ENCODE assay signal across 9 mouse cellular contexts in genomic region chr4:125850300-125850699, GRCm38 (mm10).
A peak's percentile ranks its signal among the peaks of the same experiment; 100 is the strongest.
DNase-seq lines count a peak whose midpoint lies in the region; ATAC-seq and TF ChIP-seq lines count a peak whose summit lies in the region.
"Had no signal": no experiment of that assay in that cellular context is flagged by ENCODE, and none has a peak within 500 bp of the region (broad histone marks: within the 10 kb centered on the region; RNA-seq: fewer than 3 reads in every experiment).

No protein-coding gene starts in this region.

- no peaks in the 10 kb centered on the region for H3K4me1 ChIP-seq in intestine, postnatal 0 days (replicated peaks; ENCODE audit: control insufficient read depth, insufficient read depth, low read length)
- no peaks in the 10 kb centered on the region for H3K4me1 ChIP-seq in intestine, embryonic 16.5 days (ENCODE audit: control insufficient read depth, insufficient read depth, low read length)
- no peaks in the 10 kb centered on the region for H3K4me1 ChIP-seq in limb, embryonic 11.5 days (ENCODE audit: control insufficient read depth, insufficient read depth, low read length)

- H3K27ac ChIP-seq in intestine, postnatal 0 days (ENCODE audit: low read depth, low read length), result no peak overlapping the region
- H3K27ac ChIP-seq in intestine, embryonic 16.5 days (ENCODE audit: low read length), result no peak overlapping the region
- no peak overlapping the region for H3K27ac ChIP-seq in limb, embryonic 11.5 days (replicated peaks; ENCODE audit: low read depth, low read length)
- H3K27ac ChIP-seq: limb, embryonic 13.5 days had no signal

- H3K36me3 ChIP-seq in intestine, postnatal 0 days (ENCODE audit: control insufficient read depth, insufficient read depth), result no peaks in the 10 kb centered on the region
- no peaks in the 10 kb centered on the region for H3K36me3 ChIP-seq in intestine, embryonic 16.5 days (ENCODE audit: control insufficient read depth, insufficient read depth, low read length)
- H3K36me3 ChIP-seq in limb, embryonic 11.5 days (ENCODE audit: control insufficient read depth, insufficient read depth, low read length), result no peaks in the 10 kb centered on the region
- H3K36me3 ChIP-seq: limb, embryonic 13.5 days had no signal

- H3K9ac ChIP-seq in intestine, postnatal 0 days (ENCODE audit: low read depth, low read length), result no peak overlapping the region
- H3K9ac ChIP-seq in intestine, embryonic 16.5 days (ENCODE audit: low read depth, low read length), result no peak overlapping the region
- H3K9ac ChIP-seq in limb, embryonic 11.5 days (ENCODE audit: low read length), result no peak overlapping the region
- H3K9ac ChIP-seq: limb, embryonic 13.5 days had no signal

- no peaks in the 10 kb centered on the region for H3K27me3 ChIP-seq in intestine, postnatal 0 days (replicated peaks; ENCODE audit: control insufficient read depth, insufficient read depth, low read length)
- no peaks in the 10 kb centered on the region for H3K27me3 ChIP-seq in intestine, embryonic 16.5 days (replicated peaks; ENCODE audit: control insufficient read depth, insufficient read depth, low read length)
- H3K27me3 ChIP-seq in limb, embryonic 11.5 days (ENCODE audit: control insufficient read depth, insufficient read depth, low read length), result no peaks in the 10 kb centered on the region

- H3K9me3 ChIP-seq in intestine, postnatal 0 days (ENCODE audit: control insufficient read depth), result no peaks in the 10 kb centered on the region
- 0 out of 2 replicates have a peak, but pooled peaks cover 3% of the 10 kb centered on the region for H3K9me3 ChIP-seq in intestine, embryonic 16.5 days (ENCODE audit: control insufficient read depth, low read length)
- H3K9me3 ChIP-seq in limb, embryonic 11.5 days (ENCODE audit: control insufficient read depth, low read length), result no peaks in the 10 kb centered on the region
- H3K9me3 ChIP-seq: limb, embryonic 13.5 days had no signal

- DNase-seq in MN1 (ENCODE audit: low spot score), result peak; percentile 43
- peak; percentile 10 for DNase-seq in c-Kit-positive CD71-positive TER-119-negative erythroid progenitor cells, embryonic 14.5 days (ENCODE audit: low read depth)
- DNase-seq in heart, postnatal 14 days, result peak; percentile 46 to 65
- DNase-seq in limb, embryonic 11.5 days (ENCODE audit: low spot score), result peak; percentile 76
- DNase-seq in retina, postnatal 7 days (ENCODE audit: low read depth, low spot score), result peak; percentile 49

- H3K4me3 ChIP-seq in intestine, postnatal 0 days (ENCODE audit: low read depth, low read length), result no peak overlapping the region
- no peak overlapping the region for H3K4me3 ChIP-seq in intestine, embryonic 16.5 days (ENCODE audit: low read length)
- H3K4me3 ChIP-seq in limb, embryonic 11.5 days (ENCODE audit: low read depth, low read length), result no peak overlapping the region
- H3K4me3 ChIP-seq: limb, embryonic 13.5 days had no signal

- intact Hi-C loops in heart, postnatal 14 days (cut with DNase I), result loop anchor here (5.0 kb wide), 1 partner anchor 363 kb away; no protein-coding TSS in a partner anchor

- no peak for ATAC-seq in intestine, postnatal 0 days
- ATAC-seq in intestine, embryonic 16.5 days, result no peak
- no peak for ATAC-seq in limb, embryonic 11.5 days (ENCODE audit: insufficient number of reproducible peaks, low FRiP score, low TSS enrichment, low read depth)
- no peak for ATAC-seq in inflammation-experienced regulatory T-cells, adult 6 months

- H3K4me2 ChIP-seq in intestine, postnatal 0 days (replicated peaks; ENCODE audit: low read depth), result no peak overlapping the region
- no peak overlapping the region for H3K4me2 ChIP-seq in intestine, embryonic 16.5 days (ENCODE audit: low read depth, low read length)
- H3K4me2 ChIP-seq in limb, embryonic 11.5 days (ENCODE audit: low read depth, severe bottlenecking), result no peak overlapping the region
- H3K4me2 ChIP-seq: limb, embryonic 13.5 days had no signal

- TF ChIP-seq CTCF in intestine, postnatal 0 days (IDR thresholded peaks at IDR 0.05; ENCODE audit: low read depth), result peak; percentile 72

- WGBS in intestine, postnatal 0 days, result 5% methylated on average over 4 of the region's 4 CpGs
- 18% methylated on average over 4 of the region's 4 CpGs for WGBS in intestine, embryonic 16.5 days
- WGBS in limb, embryonic 11.5 days, result 10% methylated on average over 4 of the region's 4 CpGs

Comparison
In these comparisons a context has a peak if more than half of its experiments do, and no peak if none do; other contexts are left out.
1. DNase-seq: peak in every context shown above with its lines; median percentile 76 in limb, embryonic 11.5 days; 56 in heart, postnatal 14 days; 49 in retina, postnatal 7 days; 43 in MN1; 10 in c-Kit-positive CD71-positive TER-119-negative erythroid progenitor cells, embryonic 14.5 days.